Mouse (Mus musculus): ENCODE data around the gene Nudcd3.

The Nudcd3 gene

GRCm38 (mm10) chr11:6061891-6062290 is 138.3 kb downstream of the Nudcd3 start:
- no peak for DNase-seq

GRCm38 (mm10) chr11:6059162-6059561 is 141.1 kb downstream of the Nudcd3 start:
- DNase-seq, result no peak

All from spleen, adult 18-20 months (tissue).